Mouse (Mus musculus) ES-E14 (cell line): ENCODE measurements at regions not wholly inside any gene's neighbourhood (a gene's known extent, or its start where the extent isn't known, plus 50 kb on each side); places are given as distances from the start of the nearest gene placed in this dataset.
A peak's percentile ranks its signal among the peaks of the same experiment; 100 is the strongest.
"Not testable (repeated sequence)": the region's sequence is repeated elsewhere in the genome, so short reads cannot be mapped to it uniquely, and the experiment has no call there.

Experiments
- DNase-seq: peaks from one replicate; pipeline ENCODE4 v3.0.0-alpha.2; 2013; ENCODE audit warnings: low read depth, low spot score
- H3K27ac ChIP-seq: 2 replicates; pipeline ENCODE4 v1.5.1; 2012; ENCODE audit warnings: low read depth, mild to moderate bottlenecking, low read length, moderate library complexity, mixed read lengths; ENCODE audit not compliant: poor library complexity, insufficient read depth, severe bottlenecking
- H3K36me3 ChIP-seq: 2 replicates; pipeline ENCODE4 v1.6.1; 2012; ENCODE audit warnings: mild to moderate bottlenecking, low read length, moderate library complexity, mixed read lengths; ENCODE audit not compliant: control insufficient read depth, poor library complexity, insufficient read depth, severe bottlenecking
- H3K4me1 ChIP-seq, 2 experiments: fragments of 150-350 bp in 1 of 2; sonication (generic) in 1 of 2; 2 replicates each; pipeline ENCODE4 v1.6.1; 2012; ENCODE audit warnings: low read length in 2 of 2, mild to moderate bottlenecking in 1 of 2, mixed read lengths in 1 of 2; ENCODE audit not compliant: control insufficient read depth in 2 of 2, insufficient read depth in 2 of 2, poor library complexity in 1 of 2
- H3K4me3 ChIP-seq, 2 experiments: fragments of 150-350 bp in 1 of 2; sonication (generic) in 1 of 2; 2 replicates each; pipeline ENCODE4 v1.5.1; 2012; ENCODE audit warnings: low read length in 2 of 2, low read depth in 1 of 2, mild to moderate bottlenecking in 1 of 2, mixed read lengths in 1 of 2; ENCODE audit not compliant: insufficient read depth in 1 of 2, poor library complexity in 1 of 2, severe bottlenecking in 1 of 2
- H3K9ac ChIP-seq: 2 replicates; pipeline ENCODE4 v1.6.1; 2012; ENCODE audit warnings: low read depth, mild to moderate bottlenecking, low read length, mixed read lengths; ENCODE audit not compliant: poor library complexity, insufficient read depth, severe bottlenecking
- H3K9me3 ChIP-seq: fragments of 150-350 bp; sonication (generic); 2 replicates; pipeline ENCODE4 v1.6.1; 2012; ENCODE audit warnings: low read depth, mild to moderate bottlenecking, low read length; ENCODE audit not compliant: control insufficient read depth, insufficient read depth
- CHD2 ChIP-seq: IDR thresholded peaks from 2 replicates; pipeline ENCODE4 v1.6.1; 2014; ENCODE audit warnings: mild to moderate bottlenecking, low read depth, low read length, inconsistent platforms
- HCFC1 ChIP-seq: IDR thresholded peaks from 2 replicates; pipeline ENCODE4 v1.6.1; 2012; ENCODE audit warnings: low read length, inconsistent platforms, borderline replicate concordance; ENCODE audit not compliant: insufficient read depth
- MAFK ChIP-seq: IDR thresholded peaks from 2 replicates; pipeline ENCODE4 v1.6.1; 2014; ENCODE audit warnings: mild to moderate bottlenecking, low read depth, low read length, inconsistent platforms; ENCODE audit not compliant: insufficient read depth
- ZC3H11A ChIP-seq: IDR thresholded peaks from 2 replicates; pipeline ENCODE4 v1.6.1; 2012; ENCODE audit warnings: low read depth, mild to moderate bottlenecking, inconsistent platforms, low read length, borderline replicate concordance
- ZNF384 ChIP-seq: IDR thresholded peaks from 2 replicates; pipeline ENCODE4 v1.6.1; 2012; ENCODE audit warnings: low read depth, low read length, inconsistent platforms
- in situ Hi-C, 2 experiments: fragments of 600-800 bp; cut with MboI; formaldehyde crosslinking; loops; one replicate each; pipeline ENCODE4 v1.15.1; 2025; ENCODE audit warnings: low sequenced_read_pairs in 2 of 2, inconsistent platforms in 1 of 2; ENCODE audit not compliant: unreplicated experiment in 2 of 2

- no peak for DNase-seq
- no peak overlapping the region for H3K4me3 ChIP-seq
- H3K36me3 ChIP-seq: no peaks in the 10 kb centered on the region
- no peaks in the 10 kb centered on the region for H3K9me3 ChIP-seq
- H3K27ac ChIP-seq: no peak overlapping the region
- no peaks in the 10 kb centered on the region for H3K4me1 ChIP-seq
- in situ Hi-C loops: no loop called here
- no peak overlapping the region for H3K9ac ChIP-seq
- TF ChIP-seq HCFC1 (no peak), ZNF384 (no peak), ZC3H11A (no peak), CHD2 (no peak)
These were observed 795.8 kb upstream of the Vwc2 start for GRCm38 (mm10) chr11:10318048-10318759.

GRCm38 (mm10) chr11:10330253-10330652 is 783.8 kb upstream of the Vwc2 start:
- in situ Hi-C loops, H3K36me3 ChIP-seq, DNase-seq, H3K4me3 ChIP-seq, H3K4me1 ChIP-seq, H3K9me3 ChIP-seq, H3K9ac ChIP-seq: not testable (repeated sequence)
- peak overlapping the region; percentile 52; the same call in 1 of the 2 replicates for H3K27ac ChIP-seq

GRCm38 (mm10) chr11:10337781-10338180 is 776.2 kb upstream of the Vwc2 start:
- Histone ChIP-seq H3K9me3 (no peaks in the 10 kb centered on the region), H3K4me1 (peaks cover 0 to 2% of the 10 kb centered on the region in 2 experiments; a peak in 2 of 4 replicates), H3K9ac (no peak overlapping the region), H3K36me3 (no peaks in the 10 kb centered on the region), H3K27ac (no peak overlapping the region), H3K4me3 (no peak overlapping the region)
- in situ Hi-C loops: no loop called here
- TF ChIP-seq MAFK (no peak), CHD2 (peak; percentile 62; the same call in 1 of the 2 replicates), HCFC1 (no peak)
- peak; percentile 54 for DNase-seq

- H3K4me1 ChIP-seq: no peaks in the 10 kb centered on the region
- H3K36me3 ChIP-seq: no peaks in the 10 kb centered on the region
- DNase-seq: no peak
- in situ Hi-C loops: no loop called here
- no peak overlapping the region for H3K27ac ChIP-seq
- TF ChIP-seq ZC3H11A (no peak), CHD2 (no peak), ZNF384 (no peak), MAFK (no peak), HCFC1 (no peak)
- no peaks in the 10 kb centered on the region for H3K9me3 ChIP-seq
- no peak overlapping the region for H3K4me3 ChIP-seq
- H3K9ac ChIP-seq: no peak overlapping the region
These were observed 741.7 kb upstream of the Vwc2 start for GRCm38 (mm10) chr11:10372340-10372739.
